Mouse (Mus musculus) megakaryocyte-erythroid progenitor cell, adult 5 weeks (primary cell): ENCODE measurements around the gene B3galt1. TPM values are rescaled to one million over a fixed set of nuclear protein-coding genes. Genes with fewer than 3 reads are reported as not detected.

Source experiments
- polyA plus RNA-seq: library from polyadenylated mRNA; stranded (reverse); fragments of >175 nt; gene quantifications from 2 replicates; pipeline ENCODE4 v1.2.3, GENCODE M21; 2012

The B3galt1 gene
- polyA plus RNA-seq, result not detected in 2 replicates

GRCm38 (mm10) chr2:67565480-67566331, at the start of gene B3galt1:
Gene B3galt1 (plus strand): TSS chr2:67565871.

Other genes with a start within 250 kb of the B3galt1 start
- not detected in 2 replicates for gene Gm21830, start 152.1 kb upstream of the B3galt1 start, polyA plus RNA-seq
- gene Gm26727, start 132.7 kb upstream of the B3galt1 start, polyA plus RNA-seq, result not detected in 2 replicates
- not detected in 2 replicates for gene Xirp2, start 119.9 kb upstream of the B3galt1 start, polyA plus RNA-seq